Mouse (Mus musculus) liver, embryonic 14.5 days (tissue): ENCODE data around the gene Ptpn11.

Source experiments
- CTCF ChIP-seq: IDR thresholded peaks from 2 replicates; pipeline ENCODE4 v1.5.1; 2016; ENCODE audit warnings: antibody characterized with exemption, low read depth, control low read depth
- EP300 ChIP-seq: IDR thresholded peaks from 2 replicates; pipeline ENCODE4 v1.6.1; 2016; ENCODE audit warnings: antibody characterized with exemption, low read depth

- TF ChIP-seq EP300 (no peak), CTCF (no peak)
Measured at GRCm38 (mm10) chr5:121122577-121122976, 68.6 kb downstream of the Ptpn11 start.
